Mouse (Mus musculus): Measurements from ENCODE around the gene Kremen1. TPM values are rescaled to one million over a fixed set of nuclear protein-coding genes. Genes with fewer than 3 reads are reported as not detected.

The Kremen1 gene
- polyA plus RNA-seq, 1 experiment from 2014 or later, result 18.6 TPM

DNA sequence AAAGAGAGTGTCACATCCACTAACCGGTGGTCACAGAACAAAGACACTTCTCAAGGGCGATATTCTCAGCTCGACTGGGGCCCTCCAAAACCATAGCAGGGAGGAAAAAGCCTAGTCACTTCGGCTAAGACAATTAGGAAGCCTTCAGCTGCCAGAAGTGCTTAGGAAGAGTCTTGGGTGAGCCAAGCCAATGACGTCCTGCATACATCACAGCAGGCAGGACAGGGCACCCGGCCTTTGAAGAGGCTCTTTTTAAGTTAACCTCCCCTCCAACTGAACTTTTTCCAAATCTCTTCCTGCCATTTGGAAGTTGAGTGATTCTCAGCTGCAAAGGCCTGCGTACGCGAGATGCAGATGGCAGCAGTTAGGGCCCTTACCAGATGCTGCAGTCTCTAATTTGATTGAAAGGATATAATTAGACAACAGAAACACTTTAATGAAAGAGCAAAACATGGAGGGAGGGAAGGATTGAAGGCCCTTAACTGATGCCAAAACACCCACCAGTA lies 5.8 kb downstream of the Kremen1 start:
- H3K27ac ChIP-seq (ENCODE audit: low read length), result no peak overlapping the region
- H3K4me3 ChIP-seq (ENCODE audit: low read length), result no peak overlapping the region
- no peak for ATAC-seq (ENCODE audit: low read depth)
- H3K4me2 ChIP-seq (ENCODE audit: low read depth, low read length), result no peak overlapping the region
- no peak overlapping the region for H3K9ac ChIP-seq (ENCODE audit: low read length)
- no peaks in the 10 kb centered on the region for H3K9me3 ChIP-seq (ENCODE audit: control insufficient read depth, low read length)
- peaks cover 20% of the 10 kb centered on the region for H3K4me1 ChIP-seq (replicated peaks; ENCODE audit: control insufficient read depth, insufficient read depth, low read length)
- 54% methylated on average over 9 of the region's 9 CpGs for WGBS
- no peaks in the 10 kb centered on the region for H3K27me3 ChIP-seq (ENCODE audit: control insufficient read depth, insufficient read depth, low read depth, low read length)
- H3K36me3 ChIP-seq (ENCODE audit: control insufficient read depth, insufficient read depth, low read length), result no peaks in the 10 kb centered on the region

DNA sequence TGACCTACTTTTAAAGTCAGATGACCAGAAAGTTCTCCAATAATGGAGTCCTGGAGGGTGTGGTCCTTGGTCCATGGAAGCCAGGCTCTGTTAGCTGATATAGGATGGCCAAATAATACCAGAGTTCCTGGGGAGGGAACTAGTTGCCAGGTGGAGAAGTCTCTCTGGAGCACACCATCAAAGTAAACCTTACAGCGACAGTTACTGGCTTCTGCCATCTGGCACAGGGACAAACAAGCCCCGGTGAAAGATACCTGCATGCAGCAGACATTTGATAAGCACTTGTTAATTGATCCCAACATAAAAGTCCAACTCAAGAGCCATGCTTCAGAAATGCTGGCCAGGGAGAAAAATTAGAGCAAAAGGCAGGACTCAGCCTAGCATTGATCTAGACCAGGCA lies 7.3 kb downstream of the Kremen1 start:
- H3K4me2 ChIP-seq (ENCODE audit: low read depth, low read length), result no peak overlapping the region
- no peak for ATAC-seq (ENCODE audit: low read depth)
- no peak overlapping the region for H3K9ac ChIP-seq (ENCODE audit: low read length)
- H3K27ac ChIP-seq (ENCODE audit: low read length), result no peak overlapping the region
- no peaks in the 10 kb centered on the region for H3K36me3 ChIP-seq (ENCODE audit: control insufficient read depth, insufficient read depth, low read length)
- WGBS, result 74% methylated on average over 2 of the region's 2 CpGs
- H3K4me3 ChIP-seq (ENCODE audit: low read length), result no peak overlapping the region
- H3K9me3 ChIP-seq (ENCODE audit: control insufficient read depth, low read length), result no peaks in the 10 kb centered on the region
- H3K4me1 ChIP-seq (replicated peaks; ENCODE audit: control insufficient read depth, insufficient read depth, low read length), result peaks cover 14% of the 10 kb centered on the region
- H3K27me3 ChIP-seq (ENCODE audit: control insufficient read depth, insufficient read depth, low read depth, low read length), result no peaks in the 10 kb centered on the region

DNA sequence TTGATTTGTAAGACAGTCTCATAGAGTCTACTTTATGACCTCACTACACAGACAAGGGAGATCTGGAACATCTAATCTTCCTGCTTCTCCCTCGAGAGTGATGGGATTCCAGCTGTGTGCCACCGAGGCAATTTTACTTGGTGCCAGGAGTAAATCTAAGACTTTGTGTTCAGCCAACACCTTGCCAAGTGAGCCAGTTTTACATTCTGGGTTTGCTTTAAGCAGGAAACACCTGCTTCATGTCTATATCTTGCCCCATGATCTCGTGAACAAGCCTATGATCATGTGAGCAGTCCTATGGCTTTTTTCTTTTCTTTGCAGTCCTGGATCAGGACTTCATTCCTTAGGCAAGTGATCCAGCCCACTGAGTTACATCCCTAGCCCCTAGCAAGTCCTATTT lies 7.8 kb downstream of the Kremen1 start:
- Histone ChIP-seq H3K27ac (ENCODE audit: low read length) (no peak overlapping the region), H3K4me2 (ENCODE audit: low read depth, low read length) (no peak overlapping the region), H3K9ac (ENCODE audit: low read length) (no peak overlapping the region), H3K4me3 (ENCODE audit: low read length) (no peak overlapping the region), H3K36me3 (ENCODE audit: control insufficient read depth, insufficient read depth, low read length) (no peaks in the 10 kb centered on the region), H3K27me3 (ENCODE audit: control insufficient read depth, insufficient read depth, low read depth, low read length) (no peaks in the 10 kb centered on the region), H3K4me1 (replicated peaks; ENCODE audit: control insufficient read depth, insufficient read depth, low read length) (peaks cover 14% of the 10 kb centered on the region), H3K9me3 (ENCODE audit: control insufficient read depth, low read length) (no peaks in the 10 kb centered on the region)
- 52% methylated on average over 3 of the region's 3 CpGs for WGBS
- no peak for ATAC-seq (ENCODE audit: low read depth)

DNA sequence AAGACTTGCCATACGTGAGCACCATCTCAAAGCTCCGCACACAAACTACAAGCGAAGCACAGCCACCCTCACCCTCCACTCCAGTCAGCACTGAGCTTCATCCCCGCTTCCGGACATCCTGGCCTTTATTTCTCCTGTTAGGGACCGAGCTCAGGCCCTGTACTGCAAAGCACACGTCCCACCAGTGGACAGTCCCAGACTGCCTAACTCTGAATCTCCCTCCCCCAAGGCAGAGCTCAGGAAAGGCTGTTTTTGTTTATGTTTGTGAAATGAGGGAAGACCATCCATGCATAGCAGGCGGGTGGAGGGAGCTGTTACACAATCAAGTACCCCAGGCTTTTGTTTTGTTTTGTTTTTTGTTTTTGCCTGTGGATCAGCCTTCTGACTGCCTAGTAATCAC lies 8.6 kb downstream of the Kremen1 start:
- ATAC-seq (ENCODE audit: low read depth), result peak; percentile 66
- no peak overlapping the region for H3K27ac ChIP-seq (ENCODE audit: low read length)
- H3K4me1 ChIP-seq (replicated peaks; ENCODE audit: control insufficient read depth, insufficient read depth, low read length), result peaks cover 16% of the 10 kb centered on the region
- no peaks in the 10 kb centered on the region for H3K9me3 ChIP-seq (ENCODE audit: control insufficient read depth, low read length)
- H3K27me3 ChIP-seq (ENCODE audit: control insufficient read depth, insufficient read depth, low read depth, low read length), result no peaks in the 10 kb centered on the region
- H3K4me3 ChIP-seq (ENCODE audit: low read length), result no peak overlapping the region
- 76% methylated on average over 8 of the region's 8 CpGs for WGBS
- H3K4me2 ChIP-seq (ENCODE audit: low read depth, low read length), result no peak overlapping the region
- no peaks in the 10 kb centered on the region for H3K36me3 ChIP-seq (ENCODE audit: control insufficient read depth, insufficient read depth, low read length)
- no peak overlapping the region for H3K9ac ChIP-seq (ENCODE audit: low read length)

DNA sequence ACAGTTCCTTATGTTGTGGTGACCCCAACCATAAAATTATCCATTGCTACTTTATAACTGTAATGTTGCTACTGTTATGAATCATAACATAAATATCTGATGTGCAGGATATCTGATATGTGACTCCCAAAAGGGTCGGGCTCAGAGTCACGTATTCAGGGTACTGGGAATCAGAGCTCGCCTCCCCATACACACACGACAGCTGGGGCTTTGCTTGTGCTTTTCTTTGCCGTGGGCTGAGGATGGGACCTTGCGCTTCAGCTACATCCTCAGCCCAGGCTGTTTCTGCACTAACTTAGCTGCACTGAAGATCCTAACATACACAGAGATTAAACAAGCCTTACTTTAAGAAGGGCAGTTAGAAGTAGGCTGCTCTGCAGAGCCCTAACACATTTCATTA lies 10.2 kb downstream of the Kremen1 start:
- Histone ChIP-seq H3K36me3 (ENCODE audit: control insufficient read depth, insufficient read depth, low read length) (no peaks in the 10 kb centered on the region), H3K4me2 (ENCODE audit: low read depth, low read length) (no peak overlapping the region), H3K27ac (ENCODE audit: low read length) (no peak overlapping the region), H3K9me3 (ENCODE audit: control insufficient read depth, low read length) (no peaks in the 10 kb centered on the region), H3K27me3 (ENCODE audit: control insufficient read depth, insufficient read depth, low read depth, low read length) (no peaks in the 10 kb centered on the region), H3K4me1 (replicated peaks; ENCODE audit: control insufficient read depth, insufficient read depth, low read length) (peaks cover 5% of the 10 kb centered on the region; the same call in 1 of the 2 replicates), H3K4me3 (ENCODE audit: low read length) (no peak overlapping the region), H3K9ac (ENCODE audit: low read length) (no peak overlapping the region)
- ATAC-seq (ENCODE audit: low read depth), result no peak
- 65% methylated on average over 6 of the region's 6 CpGs for WGBS

DNA sequence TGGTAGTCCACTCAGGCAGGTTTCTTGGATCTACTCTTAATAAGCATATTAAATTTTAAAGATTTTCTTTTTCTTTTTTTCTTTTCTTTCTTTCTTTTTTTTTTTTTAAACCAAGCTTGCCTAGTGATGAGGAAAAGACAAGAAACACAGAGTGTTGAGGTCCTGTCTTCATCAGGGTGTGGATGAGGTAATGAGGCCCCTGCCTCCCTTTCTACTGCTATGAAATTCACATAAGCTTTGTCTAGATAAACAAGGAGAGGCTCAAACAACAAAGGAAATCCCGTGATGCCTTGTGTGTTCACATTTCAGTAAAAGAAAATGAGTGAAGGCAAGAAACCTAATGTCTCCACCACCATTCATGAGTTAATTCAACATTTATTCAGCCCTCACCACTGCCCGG lies 13.2 kb downstream of the Kremen1 start:
- no peaks in the 10 kb centered on the region for H3K27me3 ChIP-seq (ENCODE audit: control insufficient read depth, insufficient read depth, low read depth, low read length)
- H3K4me3 ChIP-seq (ENCODE audit: low read length), result no peak overlapping the region
- H3K9me3 ChIP-seq (ENCODE audit: control insufficient read depth, low read length), result no peaks in the 10 kb centered on the region
- no peak for ATAC-seq (ENCODE audit: low read depth)
- WGBS, result 56% methylated on average over 2 of the region's 2 CpGs
- no peak overlapping the region for H3K9ac ChIP-seq (ENCODE audit: low read length)
- H3K36me3 ChIP-seq (ENCODE audit: control insufficient read depth, insufficient read depth, low read length), result peaks cover under 1% of the 10 kb centered on the region; the same call in 1 of the 2 replicates
- H3K4me2 ChIP-seq (ENCODE audit: low read depth, low read length), result no peak overlapping the region
- H3K27ac ChIP-seq (ENCODE audit: low read length), result no peak overlapping the region
- H3K4me1 ChIP-seq (replicated peaks; ENCODE audit: control insufficient read depth, insufficient read depth, low read length), result peaks cover 25% of the 10 kb centered on the region

DNA sequence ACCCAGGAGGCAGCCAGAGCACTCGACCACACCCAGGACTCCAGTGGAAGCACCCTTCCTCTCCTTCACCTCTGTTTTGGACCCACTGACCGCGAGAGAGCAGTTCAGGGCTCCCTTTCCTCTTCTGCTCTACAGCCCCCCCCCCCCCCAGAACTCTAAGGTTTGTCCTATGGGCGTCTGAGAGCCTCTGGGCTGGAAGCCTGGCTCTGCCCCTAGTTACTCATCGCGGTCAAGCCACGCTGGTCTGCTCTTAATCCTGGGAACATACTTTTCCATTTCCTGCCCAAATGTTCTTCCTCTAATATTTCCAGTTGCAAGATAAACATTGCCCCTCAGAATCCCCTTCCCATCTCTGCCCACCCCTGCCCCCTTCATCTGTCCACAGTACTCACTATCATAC lies 15.9 kb downstream of the Kremen1 start:
- no peaks in the 10 kb centered on the region for H3K9me3 ChIP-seq (ENCODE audit: control insufficient read depth, low read length)
- H3K9ac ChIP-seq (ENCODE audit: low read length), result no peak overlapping the region

DNA sequence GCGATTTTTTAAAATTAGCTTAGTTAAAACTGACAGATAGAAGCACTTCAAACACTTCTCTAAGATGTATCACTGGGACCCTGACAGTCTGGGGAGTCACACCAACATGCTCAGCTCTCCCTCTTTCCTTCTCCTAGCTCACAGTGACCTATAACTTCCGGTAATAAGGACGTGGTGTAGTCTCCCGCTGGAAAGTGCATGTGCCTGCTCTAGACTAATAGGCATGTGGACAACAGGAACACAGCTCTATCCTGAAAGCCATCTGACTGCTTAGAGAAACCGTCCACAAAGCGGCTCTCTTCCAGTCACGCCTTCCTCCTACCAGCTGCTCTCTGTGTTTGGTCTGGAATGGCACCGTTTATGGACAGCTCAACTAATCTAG lies 16.6 kb downstream of the Kremen1 start:
- ATAC-seq (ENCODE audit: low read depth), result no peak
- Histone ChIP-seq H3K4me3 (ENCODE audit: low read length) (no peak overlapping the region), H3K9ac (ENCODE audit: low read length) (no peak overlapping the region), H3K36me3 (ENCODE audit: control insufficient read depth, insufficient read depth, low read length) (peaks cover 6% of the 10 kb centered on the region), H3K4me1 (replicated peaks; ENCODE audit: control insufficient read depth, insufficient read depth, low read length) (peaks cover 40% of the 10 kb centered on the region), H3K9me3 (ENCODE audit: control insufficient read depth, low read length) (no peaks in the 10 kb centered on the region), H3K27me3 (ENCODE audit: control insufficient read depth, insufficient read depth, low read depth, low read length) (no peaks in the 10 kb centered on the region), H3K4me2 (ENCODE audit: low read depth, low read length) (peak overlapping the region; percentile 28), H3K27ac (ENCODE audit: low read length) (peak overlapping the region; percentile 75)
- WGBS, result 15% methylated on average over 8 of the region's 8 CpGs

More for the DNA sequence above, 15.9 kb downstream of the Kremen1 start:
- 59% methylated on average over 7 of the region's 7 CpGs for WGBS
- Histone ChIP-seq H3K4me2 (ENCODE audit: low read depth, low read length) (no peak overlapping the region), H3K36me3 (ENCODE audit: control insufficient read depth, insufficient read depth, low read length) (peaks cover 6% of the 10 kb centered on the region), H3K27me3 (ENCODE audit: control insufficient read depth, insufficient read depth, low read depth, low read length) (no peaks in the 10 kb centered on the region), H3K4me3 (ENCODE audit: low read length) (no peak overlapping the region), H3K27ac (ENCODE audit: low read length) (0 out of 2 replicates have a peak overlapping the region, but pooled peaks have one; percentile 75), H3K4me1 (replicated peaks; ENCODE audit: control insufficient read depth, insufficient read depth, low read length) (peaks cover 37% of the 10 kb centered on the region)
- no peak for ATAC-seq (ENCODE audit: low read depth)

DNA sequence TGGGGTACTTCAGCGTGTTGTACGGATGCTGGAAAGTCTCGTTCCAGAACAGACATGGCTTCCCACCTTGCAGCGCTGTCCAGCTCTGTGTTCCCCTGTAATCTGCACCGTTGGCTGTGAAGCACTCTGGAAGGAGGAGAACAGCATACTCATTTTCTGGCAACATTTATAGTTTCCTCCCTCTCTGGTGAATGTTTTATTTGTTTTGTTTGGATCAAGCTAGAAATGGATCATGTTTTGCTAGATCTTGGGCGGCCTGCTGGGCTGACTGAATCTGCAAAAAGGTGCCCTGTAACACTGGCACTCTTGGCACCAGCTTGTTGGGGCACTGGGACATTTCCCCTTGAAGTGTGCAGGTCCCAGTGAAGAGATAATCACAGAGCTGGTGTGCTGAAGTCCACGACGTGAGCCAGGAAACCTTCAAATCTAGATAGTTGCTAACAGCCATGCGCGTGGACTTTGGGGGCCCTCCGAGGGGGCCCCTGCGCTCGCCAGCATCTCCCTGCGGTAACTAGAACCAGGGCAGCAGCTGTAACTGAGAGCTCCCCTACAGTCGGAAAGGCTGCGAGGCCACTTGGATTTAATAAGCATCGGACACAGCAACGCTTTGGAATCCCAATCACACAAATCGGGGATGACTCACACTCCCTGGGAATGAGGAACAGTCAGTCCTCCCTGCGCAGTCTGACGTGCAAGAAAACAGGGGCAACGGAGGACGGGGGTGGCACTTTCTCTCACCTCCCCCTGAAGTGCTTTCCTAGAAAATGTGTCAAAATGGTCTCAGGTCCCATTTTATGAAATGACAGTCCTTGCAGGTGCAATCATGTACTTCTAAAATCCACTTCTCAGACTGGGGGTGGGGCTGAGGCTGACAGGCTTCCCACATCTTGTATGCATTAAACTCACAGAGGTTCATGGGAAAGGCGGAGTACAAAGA lies 17.3 kb downstream of the Kremen1 start:
- Histone ChIP-seq H3K27me3 (ENCODE audit: control insufficient read depth, insufficient read depth, low read depth, low read length) (no peaks in the 10 kb centered on the region), H3K4me3 (ENCODE audit: low read length) (no peak overlapping the region), H3K4me2 (ENCODE audit: low read depth, low read length) (peak overlapping the region; percentile 28), H3K9ac (ENCODE audit: low read length) (peak overlapping the region; percentile 8; the same call in 1 of the 2 replicates), H3K36me3 (ENCODE audit: control insufficient read depth, insufficient read depth, low read length) (peaks cover 6% of the 10 kb centered on the region), H3K4me1 (replicated peaks; ENCODE audit: control insufficient read depth, insufficient read depth, low read length) (peaks cover 46% of the 10 kb centered on the region), H3K9me3 (ENCODE audit: control insufficient read depth, low read length) (no peaks in the 10 kb centered on the region), H3K27ac (ENCODE audit: low read length) (peak overlapping the region; percentile 75)
- WGBS, result 41% methylated on average over 24 of the region's 24 CpGs
- ATAC-seq (ENCODE audit: low read depth), result no peak
